Mouse (Mus musculus): ENCODE results near the gene Gm49368. TPM values are rescaled to one million over a fixed set of nuclear protein-coding genes. Genes with fewer than 3 reads are reported as not detected.
"Not testable (repeated sequence)": the region's sequence is repeated elsewhere in the genome, so short reads cannot be mapped to it uniquely, and the experiment has no call there.

Gm49368 gene
- polyA plus RNA-seq, 1 experiment from 2014 or later: not detected

- 54% methylated on average over 10 of the region's 10 CpGs for whole genome bisulfite sequencing
- H3K4me2 ChIP-seq (replicated peaks): no peak overlapping the region
Measured at GRCm38 (mm10) chr7:128154924-128155323, 92.4 kb downstream of the Gm49368 start.

GRCm38 (mm10) chr7:128158688-128159354 is 96.3 kb downstream of the Gm49368 start:
- 62% methylated on average over 8 of the region's 8 CpGs for WGBS
- not testable (repeated sequence) for H3K9ac ChIP-seq; H3K9me3 ChIP-seq; H3K4me2 ChIP-seq (replicated peaks); H3K4me1 ChIP-seq (replicated peaks); H3K36me3 ChIP-seq; H3K27ac ChIP-seq; ATAC-seq; H3K4me3 ChIP-seq (replicated peaks); H3K27me3 ChIP-seq (replicated peaks)

More at GRCm38 (mm10) chr7:128154924-128155323, 92.4 kb downstream of the Gm49368 start:
- no peaks in the 10 kb centered on the region for H3K36me3 ChIP-seq
- no peaks in the 10 kb centered on the region for H3K9me3 ChIP-seq
- H3K9ac ChIP-seq: no peak overlapping the region
- H3K4me1 ChIP-seq (replicated peaks): no peaks in the 10 kb centered on the region
- H3K4me3 ChIP-seq (replicated peaks): no peak overlapping the region
- ATAC-seq: no peak
- H3K27ac ChIP-seq: no peak overlapping the region
- H3K27me3 ChIP-seq (replicated peaks): no peaks in the 10 kb centered on the region

GRCm38 (mm10) chr7:128164001-128164400 is 101.5 kb downstream of the Gm49368 start:
- ATAC-seq: no peak
- 96% methylated on average over 4 of the region's 4 CpGs for WGBS
- no peak overlapping the region for H3K4me2 ChIP-seq (replicated peaks)

GRCm38 (mm10) chr7:128166391-128166790 is 103.9 kb downstream of the Gm49368 start:
- no peak overlapping the region for H3K9ac ChIP-seq
- ATAC-seq: no peak

More at GRCm38 (mm10) chr7:128164001-128164400, 101.5 kb downstream of the Gm49368 start:
- no peak overlapping the region for H3K9ac ChIP-seq
- no peaks in the 10 kb centered on the region for H3K27me3 ChIP-seq (replicated peaks)
- H3K4me1 ChIP-seq (replicated peaks): no peaks in the 10 kb centered on the region
- no peak overlapping the region for H3K4me3 ChIP-seq (replicated peaks)
- no peaks in the 10 kb centered on the region for H3K36me3 ChIP-seq
- H3K9me3 ChIP-seq: no peaks in the 10 kb centered on the region
- H3K27ac ChIP-seq: no peak overlapping the region

GRCm38 (mm10) chr7:128169996-128170395 is 107.5 kb downstream of the Gm49368 start:
- 78% methylated on average over 3 of the region's 3 CpGs for WGBS
- Histone ChIP-seq H3K4me3 (replicated peaks) (no peak overlapping the region), H3K9ac (no peak overlapping the region), H3K27me3 (replicated peaks) (no peaks in the 10 kb centered on the region), H3K4me1 (replicated peaks) (no peaks in the 10 kb centered on the region), H3K9me3 (no peaks in the 10 kb centered on the region), H3K4me2 (replicated peaks) (no peak overlapping the region), H3K27ac (no peak overlapping the region), H3K36me3 (no peaks in the 10 kb centered on the region)
- ATAC-seq: no peak

More at GRCm38 (mm10) chr7:128166391-128166790, 103.9 kb downstream of the Gm49368 start:
- Histone ChIP-seq H3K4me1 (replicated peaks) (no peaks in the 10 kb centered on the region), H3K4me3 (replicated peaks) (no peak overlapping the region), H3K27ac (no peak overlapping the region), H3K9me3 (no peaks in the 10 kb centered on the region), H3K4me2 (replicated peaks) (no peak overlapping the region), H3K27me3 (replicated peaks) (no peaks in the 10 kb centered on the region), H3K36me3 (no peaks in the 10 kb centered on the region)
- WGBS: 78% methylated on average over 7 of the region's 7 CpGs

Other genes with a start within 250 kb of the Gm49368 start
- 40.6 and 40.7 TPM in 2 replicates for gene Stx4a, start 238.4 kb upstream of the Gm49368 start, polyA plus RNA-seq (2015; fragmentation: Nextera tagmentation; extraction: Ambion mirVana)
- gene Stx1b, start 238.1 kb upstream of the Gm49368 start, polyA plus RNA-seq (2015; fragmentation: Nextera tagmentation; extraction: Ambion mirVana): 3.2 and 3.4 TPM in 2 replicates
- 8.6 and 9.6 TPM in 2 replicates for gene Zfp646, start 186.5 kb upstream of the Gm49368 start, polyA plus RNA-seq (2015; fragmentation: Nextera tagmentation; extraction: Ambion mirVana)
- 15.5 and 15.6 TPM in 2 replicates for gene Zfp668, start 185.9 kb upstream of the Gm49368 start, polyA plus RNA-seq (2015; fragmentation: Nextera tagmentation; extraction: Ambion mirVana)
- gene Prss53, start 171.7 kb upstream of the Gm49368 start, polyA plus RNA-seq (2015; fragmentation: Nextera tagmentation; extraction: Ambion mirVana): 1.7 and 2.3 TPM in 2 replicates
- gene Gm21974, start 167.2 kb upstream of the Gm49368 start, polyA plus RNA-seq (2015; fragmentation: Nextera tagmentation; extraction: Ambion mirVana): not detected in 2 replicates
- gene Vkorc1, start 167.1 kb upstream of the Gm49368 start, polyA plus RNA-seq (2015; fragmentation: Nextera tagmentation; extraction: Ambion mirVana): 203 and 241 TPM in 2 replicates
- gene Bckdk, start 158.6 kb upstream of the Gm49368 start, polyA plus RNA-seq (2015; fragmentation: Nextera tagmentation; extraction: Ambion mirVana): 158 and 180 TPM in 2 replicates
- gene Kat8, start 150.2 kb upstream of the Gm49368 start, polyA plus RNA-seq (2015; fragmentation: Nextera tagmentation; extraction: Ambion mirVana): 31.7 and 32.3 TPM in 2 replicates
- 58.5 and 67.5 TPM in 2 replicates for gene Prss8, start 132.6 kb upstream of the Gm49368 start, polyA plus RNA-seq (2015; fragmentation: Nextera tagmentation; extraction: Ambion mirVana)
- 8.2 and 9.6 TPM in 2 replicates for gene Prss36, start 116.0 kb upstream of the Gm49368 start, polyA plus RNA-seq (2015; fragmentation: Nextera tagmentation; extraction: Ambion mirVana)
- 306 and 315 TPM in 2 replicates for gene Fus, start 95.2 kb upstream of the Gm49368 start, polyA plus RNA-seq (2015; fragmentation: Nextera tagmentation; extraction: Ambion mirVana)
- gene Pycard, start 68.8 kb upstream of the Gm49368 start, polyA plus RNA-seq (2015; fragmentation: Nextera tagmentation; extraction: Ambion mirVana): 418 and 480 TPM in 2 replicates
- gene Trim72, start 58.7 kb upstream of the Gm49368 start, polyA plus RNA-seq (2015; fragmentation: Nextera tagmentation; extraction: Ambion mirVana): 0.19 and 0.53 TPM in 2 replicates
- 2.1 TPM in 2 replicates for gene Itgam, start within 50 bp of the Gm49368 start, polyA plus RNA-seq (2015; fragmentation: Nextera tagmentation; extraction: Ambion mirVana)
- gene Itgax, start 66.9 kb downstream of the Gm49368 start, polyA plus RNA-seq (2015; fragmentation: Nextera tagmentation; extraction: Ambion mirVana): 0.58 and 0.59 TPM in 2 replicates
- gene Itgad, start 91.7 kb downstream of the Gm49368 start, polyA plus RNA-seq (2015; fragmentation: Nextera tagmentation; extraction: Ambion mirVana): not detected in 2 replicates
- gene Cox6a2, start 143.7 kb downstream of the Gm49368 start, polyA plus RNA-seq (2015; fragmentation: Nextera tagmentation; extraction: Ambion mirVana): 0.43 and 0.88 TPM in 2 replicates
- 17.4 and 17.6 TPM in 2 replicates for gene Armc5, start 174.7 kb downstream of the Gm49368 start, polyA plus RNA-seq (2015; fragmentation: Nextera tagmentation; extraction: Ambion mirVana)
- gene 9130023H24Rik, start 175.3 kb downstream of the Gm49368 start, polyA plus RNA-seq (2015; fragmentation: Nextera tagmentation; extraction: Ambion mirVana): 5.7 and 6.1 TPM in 2 replicates
- gene Tgfb1i1, start 184.1 kb downstream of the Gm49368 start, polyA plus RNA-seq (2015; fragmentation: Nextera tagmentation; extraction: Ambion mirVana): 160 and 163 TPM in 2 replicates
- 0.20 and 0.24 TPM in 2 replicates for gene Slc5a2, start 203.0 kb downstream of the Gm49368 start, polyA plus RNA-seq (2015; fragmentation: Nextera tagmentation; extraction: Ambion mirVana)
- gene BC017158, start 235.5 kb downstream of the Gm49368 start, polyA plus RNA-seq (2015; fragmentation: Nextera tagmentation; extraction: Ambion mirVana): 43.0 and 51.0 TPM in 2 replicates